In the genomic region with DNA sequence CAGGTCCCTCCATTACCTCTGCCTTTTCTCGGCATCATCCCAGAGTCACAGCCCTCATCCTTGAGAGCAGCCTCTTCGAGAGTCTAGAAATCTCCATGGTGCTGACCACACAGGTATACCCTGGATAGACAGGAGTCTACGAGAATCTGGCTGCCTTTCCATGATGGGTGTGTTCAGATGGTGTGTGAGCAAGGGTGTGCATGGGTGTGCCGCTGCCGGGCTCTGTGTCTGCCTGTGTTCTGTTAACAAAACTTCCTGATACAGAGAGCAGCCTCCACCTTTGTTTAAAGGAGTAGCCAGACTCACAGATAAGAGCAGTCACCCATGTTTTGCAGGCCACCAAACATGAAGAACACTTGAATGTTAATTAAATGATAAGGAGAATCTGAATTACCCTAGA, we compare ENCODE assay signal across 16 mouse cellular contexts. TPM values are rescaled to one million over a fixed set of nuclear protein-coding genes. Genes with fewer than 3 reads are reported as not detected.
DNase-seq lines count a peak whose midpoint lies in the region; ATAC-seq and TF ChIP-seq lines count a peak whose summit lies in the region.
"Had no signal": no experiment of that assay in that cellular context is flagged by ENCODE, and none has a peak within 500 bp of the region (broad histone marks: within the 10 kb centered on the region; RNA-seq: fewer than 3 reads in every experiment).

No protein-coding gene starts in this region.

- H3K9me3 ChIP-seq in liver, embryonic 15.5 days (replicated peaks): no peaks in the 10 kb centered on the region
- H3K9me3 ChIP-seq: embryonic facial prominence, embryonic 10.5 days; G1E; hindbrain, embryonic 15.5 days; megakaryocyte, embryonic 14.5 days had no signal

- intact Hi-C loops in gastrocnemius, adult 2 months (cut with DNase I): no loop called here

- H3K9ac ChIP-seq in liver, embryonic 15.5 days: 0 out of 2 replicates have a peak overlapping the region, but pooled peaks have one; percentile 10
- H3K9ac ChIP-seq: hindbrain, embryonic 15.5 days had no signal

- H3K27ac ChIP-seq in gastrocnemius, adult 2 months: peak overlapping the region; percentile 93
- peak overlapping the region; percentile 86 for H3K27ac ChIP-seq in liver, embryonic 15.5 days (replicated peaks)
- H3K27ac ChIP-seq: embryonic facial prominence, embryonic 10.5 days; hindbrain, embryonic 15.5 days had no signal

- no peaks in the 10 kb centered on the region for H3K36me3 ChIP-seq in liver, embryonic 15.5 days (replicated peaks)
- H3K36me3 ChIP-seq: hindbrain, embryonic 15.5 days had no signal

- DNase-seq in gastrocnemius, adult 2 months: no peak
- DNase-seq in gastrocnemius, adult 18-20 months (ENCODE audit: low spot score): no peak
- peak; percentile 8 for DNase-seq in urinary bladder, postnatal 14 days (ENCODE audit: low spot score)
- no peak for DNase-seq in urinary bladder, adult 18-20 months (ENCODE audit: low spot score in 2 of 2)
- DNase-seq in ovary, postnatal 36 days (ENCODE audit: low spot score): no peak
- DNase-seq in frontal cortex, adult 2 months (ENCODE audit: extremely low spot score in 1 of 2, low spot score in 1 of 2): no peak
- DNase-seq in ovary, postnatal 14 days (ENCODE audit: low spot score): no peak
- DNase-seq: cerebellum, adult 11-12 months had no signal

- ATAC-seq in liver, embryonic 15.5 days (ENCODE audit: insufficient read depth): peak; percentile 79

- TF ChIP-seq CTCF in gastrocnemius, adult 2 months (IDR thresholded peaks at IDR 0.05): no peak

- WGBS in liver, embryonic 15.5 days (ENCODE audit: insufficient replicate concordance): 37% methylated on average over 5 of the region's 5 CpGs

- peak overlapping the region; percentile 47 for H3K4me2 ChIP-seq in liver, embryonic 15.5 days
- H3K4me2 ChIP-seq: hindbrain, embryonic 15.5 days had no signal

- peak overlapping the region; percentile 79 for H3K4me3 ChIP-seq in gastrocnemius, adult 2 months
- no peak overlapping the region for H3K4me3 ChIP-seq in liver, embryonic 15.5 days (replicated peaks)
- H3K4me3 ChIP-seq: embryonic facial prominence, embryonic 10.5 days; hindbrain, embryonic 15.5 days; megakaryocyte, embryonic 14.5 days had no signal

- peaks cover 82% of the 10 kb centered on the region for H3K4me1 ChIP-seq in liver, embryonic 15.5 days (replicated peaks)

- H3K27me3 ChIP-seq in liver, embryonic 15.5 days: peaks cover 11% of the 10 kb centered on the region; the same call in 1 of the 2 replicates
- H3K27me3 ChIP-seq: hindbrain, embryonic 15.5 days had no signal

RNA-seq across cellular contexts. Expression of a gene that starts 2.8 kb away (rescaled TPM):
- total RNA-seq in gastrocnemius, adult 2 months (2021): 10 to 100 TPM; 11.7 to 14.8 TPM
- 10 to 100 TPM in 1 of 2 experiments, 1 to 10 TPM in 1; 8.9 to 14.9 TPM for total RNA-seq in gastrocnemius, adult 18-20 months (2021)
- 1.8 and 1.9 TPM in 2 replicates for polyA plus RNA-seq in liver, embryonic 15.5 days (2015; fragmentation: Nextera tagmentation; extraction: Ambion mirVana)
- polyA plus RNA-seq in frontal cortex, adult 2 months (2012; rRNA removed): 9.7 and 10.5 TPM in 2 replicates

RNA-seq across cellular contexts. Expression of a gene that starts 3.5 kb away (rescaled TPM):
- not detected for total RNA-seq in gastrocnemius, adult 2 months (2021)
- total RNA-seq in gastrocnemius, adult 18-20 months (2021): not detected
- not detected in 2 replicates for polyA plus RNA-seq in liver, embryonic 15.5 days (2015; fragmentation: Nextera tagmentation; extraction: Ambion mirVana)
- not detected in 2 replicates for polyA plus RNA-seq in frontal cortex, adult 2 months (2012; rRNA removed)
- total RNA-seq: adrenal gland, adult 18-20 months; G1E; layer of hippocampus, postnatal 14 days had no signal
- polyA plus RNA-seq: embryonic facial prominence, embryonic 10.5 days; G1E; hindbrain, embryonic 15.5 days; neural tube, embryonic 14.5 days had no signal

RNA-seq across cellular contexts. Expression of a gene that starts 30.0 kb away (rescaled TPM):
- 1 to 10 TPM; 3.6 to 4.5 TPM for total RNA-seq in gastrocnemius, adult 2 months (2021)
- 1 to 10 TPM; 4.2 to 4.3 TPM for total RNA-seq in gastrocnemius, adult 18-20 months (2021)
- 135 and 147 TPM in 2 replicates for polyA plus RNA-seq in liver, embryonic 15.5 days (2015; fragmentation: Nextera tagmentation; extraction: Ambion mirVana)
- polyA plus RNA-seq in frontal cortex, adult 2 months (2012; rRNA removed): 104 and 114 TPM in 2 replicates

RNA-seq across cellular contexts. Expression of a gene that starts 43.3 kb away (rescaled TPM):
- under 1 TPM; 0.36 to 0.39 TPM for total RNA-seq in gastrocnemius, adult 2 months (2021)
- total RNA-seq in gastrocnemius, adult 18-20 months (2021): under 1 TPM; 0.59 to 0.71 TPM
- polyA plus RNA-seq in liver, embryonic 15.5 days (2015; fragmentation: Nextera tagmentation; extraction: Ambion mirVana): 1.5 and 1.7 TPM in 2 replicates
- 0.23 and 0.38 TPM in 2 replicates for polyA plus RNA-seq in frontal cortex, adult 2 months (2012; rRNA removed)
- polyA plus RNA-seq: G1E had no signal

RNA-seq across cellular contexts. Expression of a gene that starts 50.0 kb away (rescaled TPM):
- total RNA-seq in gastrocnemius, adult 2 months (2021): 10 to 100 TPM; 67.7 to 70.1 TPM
- 10 to 100 TPM; 67.4 to 72.2 TPM for total RNA-seq in gastrocnemius, adult 18-20 months (2021)
- polyA plus RNA-seq in liver, embryonic 15.5 days (2015; fragmentation: Nextera tagmentation; extraction: Ambion mirVana): 4.1 and 5.4 TPM in 2 replicates
- 73.7 and 79.6 TPM in 2 replicates for polyA plus RNA-seq in frontal cortex, adult 2 months (2012; rRNA removed)
